Comparison of ENCODE assay signal across 16 mouse cellular contexts in genomic region chr10:80011740-80012139, GRCm38 (mm10).
"Had no signal": no experiment of that assay in that cellular context is flagged by ENCODE, and none has a peak within 500 bp of the region (broad histone marks: within the 10 kb centered on the region; RNA-seq: fewer than 3 reads in every experiment).

No protein-coding gene starts in this region.

- H3K9me3 ChIP-seq: stomach, embryonic 15.5 days had no signal

- H3K4me1 ChIP-seq: neural tube, embryonic 13.5 days; neural tube, embryonic 15.5 days had no signal

- DNase-seq: retina, postnatal 1 day; right cerebral cortex, adult 18-20 months; right cerebral cortex, postnatal 14 days; right cerebral cortex, postnatal 25 days; right cerebral cortex, postnatal 4 days; spleen, adult 18-20 months; thymus, adult 18-20 months; thymus, adult 2 months; thymus, postnatal 14 days; thymus, postnatal 25 days; thymus, postnatal 36 days; thymus, postnatal 4 days had no signal

- H3K4me3 ChIP-seq: neural tube, embryonic 13.5 days; neural tube, embryonic 15.5 days; stomach, embryonic 15.5 days had no signal

- H3K27ac ChIP-seq: neural tube, embryonic 13.5 days; neural tube, embryonic 15.5 days; stomach, embryonic 15.5 days; stomach, postnatal 0 days had no signal
